Mouse (Mus musculus) natural killer cell, adult 2 months (primary cell): Measurements from ENCODE around the gene Pla2g2d.

Experiments used
- DNase-seq, 2 experiments: peaks; one replicate each; pipeline ENCODE4 v3.0.0; 2022; ENCODE audit warnings: low spot score in 2 of 2

Pla2g2d gene

GRCm38 (mm10) chr4:138775435-138775834 is at the start of gene Pla2g2d:
Gene Pla2g2d, plus strand, starts transcription at chr4:138775735.
- DNase-seq: no peak

GRCm38 (mm10) chr4:138725751-138726150 is 49.8 kb upstream of the Pla2g2d start:
- DNase-seq: no peak

GRCm38 (mm10) chr4:138729018-138729703 is 46.4 kb upstream of the Pla2g2d start:
- DNase-seq: no peak

- no peak for DNase-seq
Observed at GRCm38 (mm10) chr4:138734105-138734504, 41.4 kb upstream of the Pla2g2d start.

GRCm38 (mm10) chr4:138734863-138735262 is 40.7 kb upstream of the Pla2g2d start:
- no peak for DNase-seq

- DNase-seq: no peak
Observed at GRCm38 (mm10) chr4:138737031-138737430, 38.5 kb upstream of the Pla2g2d start, which contains the start of gene Ubxn10. Gene Ubxn10, minus strand, starts transcription at chr4:138737167.

DNA sequence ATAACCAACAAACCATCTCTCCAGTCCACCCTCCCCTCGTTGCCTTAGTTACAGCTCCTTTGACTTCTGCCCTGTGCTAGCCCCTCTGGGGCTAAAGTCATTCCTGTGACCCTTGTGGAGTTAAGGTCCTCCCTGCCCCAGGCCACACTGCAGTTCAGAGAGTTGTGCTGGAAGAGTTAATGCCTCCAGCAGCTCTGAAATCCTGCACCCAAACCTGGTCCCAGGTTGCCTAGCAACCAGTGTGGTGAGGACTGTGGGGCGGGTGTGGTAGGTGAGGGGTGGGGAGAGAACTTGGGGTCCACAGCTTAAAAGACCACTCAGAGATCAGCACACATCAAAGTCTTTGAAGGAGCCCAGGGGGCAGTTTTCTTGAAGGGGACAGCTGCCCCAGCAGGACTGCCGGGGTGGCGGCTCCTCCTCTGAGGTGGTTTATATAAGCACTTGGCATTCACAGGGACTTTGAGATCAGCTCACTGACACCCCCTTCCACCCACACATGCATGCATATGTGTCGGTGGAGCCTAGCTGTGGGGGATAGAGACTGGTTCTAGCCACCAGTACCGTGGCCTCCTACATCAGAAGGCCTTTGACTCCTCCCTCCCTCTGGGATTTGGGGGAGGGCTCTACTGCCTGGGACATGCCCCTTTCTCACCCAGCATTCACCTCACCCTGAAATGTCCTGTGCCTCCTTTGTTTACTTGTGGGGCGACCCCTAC is 36.2 kb upstream of the Pla2g2d start:
- DNase-seq: no peak

DNA sequence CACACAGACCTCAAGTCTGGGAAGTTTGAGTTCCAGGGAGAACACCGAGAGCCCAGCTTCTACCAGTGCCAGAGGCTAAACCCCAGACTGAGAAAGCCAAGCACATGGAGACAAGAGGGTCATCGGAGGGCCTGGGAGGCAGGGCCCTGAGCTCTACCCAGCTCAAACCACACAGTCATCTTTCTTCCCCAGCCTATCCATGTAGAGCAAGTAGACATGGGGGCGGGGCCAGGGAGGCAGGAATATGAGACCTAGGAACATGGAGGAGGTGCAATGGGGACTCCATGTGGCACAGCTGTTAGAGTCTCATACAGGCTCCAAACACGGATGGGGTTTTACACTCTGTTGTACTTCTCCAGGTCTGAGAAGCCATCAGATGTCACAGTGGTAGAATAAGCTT is 29.7 kb upstream of the Pla2g2d start:
- DNase-seq: no peak

DNA sequence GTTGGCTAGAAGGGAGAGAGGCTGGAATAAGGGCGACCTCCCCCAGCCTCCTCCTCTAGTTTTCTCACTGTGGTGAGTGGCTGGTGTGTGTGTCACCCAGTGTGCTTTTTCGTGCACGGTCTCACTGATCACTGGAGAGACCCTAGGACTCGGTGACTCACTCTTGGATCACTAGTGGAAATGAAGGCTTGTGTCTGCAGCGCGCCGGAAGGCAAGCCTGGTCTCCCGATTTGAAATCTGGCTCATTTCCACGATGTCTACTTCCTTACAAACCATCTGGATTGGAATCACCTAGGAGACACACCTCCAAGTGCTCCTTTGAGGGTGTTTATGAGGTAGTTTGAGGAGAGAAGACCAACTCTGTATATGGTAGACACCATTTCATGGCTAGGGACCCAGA is 28.7 kb upstream of the Pla2g2d start:
- no peak for DNase-seq

GRCm38 (mm10) chr4:138747851-138748250 is 27.7 kb upstream of the Pla2g2d start:
- no peak for DNase-seq

- DNase-seq: no peak
Observed at GRCm38 (mm10) chr4:138748369-138749072, 27.0 kb upstream of the Pla2g2d start.

GRCm38 (mm10) chr4:138752603-138753002 is 22.9 kb upstream of the Pla2g2d start:
- no peak for DNase-seq

DNA sequence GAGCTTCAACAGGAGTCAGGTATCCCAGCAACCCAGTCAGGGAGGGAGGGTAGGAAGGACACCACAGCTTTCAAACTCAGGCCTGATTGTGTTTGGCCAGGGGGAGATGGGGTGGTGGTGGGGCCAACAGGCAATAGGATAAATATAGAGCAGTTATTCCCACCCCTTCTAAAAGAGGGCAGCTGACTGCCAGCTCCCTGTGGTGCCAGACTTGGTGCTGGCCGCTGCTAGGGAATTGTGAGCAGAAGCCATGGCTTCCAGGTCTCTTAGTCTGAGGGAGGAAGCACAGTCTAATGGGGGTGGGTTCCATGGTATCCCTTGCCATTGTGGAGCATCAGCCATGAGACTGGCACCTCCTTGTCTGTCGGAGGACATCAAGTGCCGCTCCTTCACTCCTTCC is 21.9 kb upstream of the Pla2g2d start:
- no peak for DNase-seq

DNA sequence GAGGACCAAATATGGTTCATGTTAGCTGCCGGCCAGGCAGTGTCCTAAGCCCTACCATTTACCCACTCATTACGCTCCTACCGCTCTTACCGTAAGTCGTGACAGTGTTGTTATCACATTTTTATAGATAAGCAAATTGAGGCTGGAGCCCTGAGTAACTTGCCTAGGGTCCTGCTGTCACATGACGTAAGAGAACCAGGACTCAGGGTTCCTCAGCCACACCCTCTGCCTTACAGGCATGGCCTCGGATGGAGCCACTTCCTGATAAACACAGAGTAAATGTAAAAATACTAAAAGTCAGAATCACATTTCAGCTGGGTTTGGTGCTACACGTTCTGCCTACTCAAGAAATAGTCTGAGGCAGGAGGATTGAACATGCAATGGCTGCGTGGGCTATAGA is 21.1 kb upstream of the Pla2g2d start:
- DNase-seq: no peak

DNA sequence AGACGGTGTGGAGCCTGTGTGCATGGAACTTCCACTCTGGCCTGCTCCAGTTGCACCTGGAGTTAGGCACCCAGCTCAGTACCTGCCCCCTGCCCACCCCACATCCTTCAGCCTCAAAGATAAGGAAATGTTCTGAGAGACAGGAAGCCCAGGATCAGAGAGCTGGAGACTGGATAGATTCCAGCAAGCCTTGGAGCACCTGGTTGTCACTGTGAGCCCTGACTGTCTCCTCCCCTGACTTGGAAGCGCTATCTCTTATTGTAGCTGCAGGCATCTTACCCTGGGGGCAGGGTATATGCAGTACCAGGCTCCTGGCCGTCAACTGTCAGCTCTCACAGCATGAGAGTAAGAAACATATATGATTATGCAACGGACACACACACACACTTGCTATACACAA is 20.1 kb upstream of the Pla2g2d start:
- DNase-seq: no peak

- DNase-seq: no peak
Observed at GRCm38 (mm10) chr4:138755983-138756382, 19.6 kb upstream of the Pla2g2d start.

GRCm38 (mm10) chr4:138757416-138757815 is 18.1 kb upstream of the Pla2g2d start, which contains the start of gene Pla2g2f:
Gene Pla2g2f, minus strand, starts transcription at chr4:138757626.
- DNase-seq: no peak

DNA sequence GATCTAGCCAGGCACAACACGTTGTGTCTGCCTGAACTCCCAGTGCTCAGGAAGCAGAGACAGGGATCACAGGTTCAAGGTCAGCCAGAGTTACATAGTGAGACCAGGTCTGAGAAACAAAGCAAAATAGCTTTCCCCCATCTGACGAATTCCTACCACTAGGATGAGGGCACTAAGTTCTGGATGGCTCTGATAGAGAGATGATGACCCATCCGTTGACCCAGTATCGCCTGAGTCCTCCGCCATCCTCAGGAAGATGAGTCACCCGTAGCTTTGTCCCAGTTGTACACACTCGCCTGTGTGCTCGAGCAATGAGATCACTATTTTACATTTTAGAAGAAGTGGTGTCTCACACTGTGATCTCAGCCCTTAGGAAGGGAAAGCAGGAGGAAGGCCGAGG is 13.3 kb upstream of the Pla2g2d start:
- DNase-seq: no peak

GRCm38 (mm10) chr4:138771970-138772369 is 3.6 kb upstream of the Pla2g2d start:
- DNase-seq: no peak

DNA sequence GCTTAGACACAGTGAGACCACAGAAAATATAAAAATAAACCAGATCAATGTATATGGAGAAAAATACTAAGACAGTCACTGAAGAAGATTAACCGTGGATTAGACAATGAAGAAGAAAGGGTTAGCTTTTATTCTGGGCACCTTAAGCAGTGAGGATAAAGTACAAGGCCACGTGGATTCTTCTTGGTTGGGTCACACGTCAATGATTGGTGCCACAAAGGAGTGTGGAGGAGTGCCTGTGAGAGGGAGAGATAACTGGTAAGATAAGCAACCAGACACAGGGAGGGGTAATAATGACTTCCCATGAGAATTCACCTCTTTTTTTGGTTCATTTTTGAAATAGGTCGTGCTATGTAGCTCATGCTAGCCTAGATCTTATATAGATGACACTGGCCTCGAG is 3.1 kb upstream of the Pla2g2d start:
- DNase-seq: no peak

- DNase-seq: no peak
Observed at GRCm38 (mm10) chr4:138777417-138778407, 2.2 kb downstream of the Pla2g2d start.
